Mouse (Mus musculus) natural killer cell, adult 2 months (primary cell): ENCODE data around the gene Sec23b.

Source experiments
- DNase-seq, 2 experiments: peaks; one replicate each; pipeline ENCODE4 v3.0.0; 2022; ENCODE audit warnings: low spot score in 2 of 2

Gene Sec23b

DNA sequence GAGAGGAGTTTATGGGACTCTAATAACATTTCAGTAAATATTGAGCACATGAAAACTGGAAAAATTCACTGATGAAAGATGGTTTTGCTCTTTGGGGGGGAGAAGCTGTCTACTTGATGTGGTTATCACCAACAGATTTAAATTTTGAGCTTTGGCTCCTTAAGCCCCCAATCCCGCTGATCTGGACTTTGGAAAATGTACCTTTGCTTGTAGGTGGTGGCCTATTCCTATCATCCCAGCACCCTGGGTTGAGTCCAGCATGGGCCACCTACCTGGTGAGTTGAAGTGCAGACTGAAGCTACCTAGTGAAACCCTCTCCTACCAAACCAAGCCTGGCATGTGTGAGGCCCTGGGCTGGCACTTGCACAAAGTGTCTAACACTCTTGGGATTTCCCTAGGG, 45.5 kb downstream of the Sec23b start:
- no peak for DNase-seq

DNA sequence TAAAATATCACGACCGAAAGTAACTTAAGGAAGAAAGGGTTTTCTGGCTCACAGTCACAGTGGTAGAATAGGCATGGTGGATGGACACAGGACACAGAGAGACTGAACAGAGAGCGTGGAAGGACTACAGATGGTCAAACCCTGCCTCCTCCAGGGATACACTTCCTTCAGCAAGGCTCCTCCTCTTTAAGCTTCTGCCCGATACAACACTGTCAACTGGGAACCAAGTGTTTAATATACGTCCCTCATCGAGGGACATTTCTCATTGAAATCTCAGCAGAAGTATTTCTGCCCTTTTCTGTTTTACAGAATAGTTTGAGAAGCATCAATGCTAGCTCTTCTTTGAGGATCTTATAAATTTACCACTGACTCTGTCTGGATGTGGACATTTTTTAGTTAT, 57.9 kb downstream of the Sec23b start:
- DNase-seq, result no peak

DNA sequence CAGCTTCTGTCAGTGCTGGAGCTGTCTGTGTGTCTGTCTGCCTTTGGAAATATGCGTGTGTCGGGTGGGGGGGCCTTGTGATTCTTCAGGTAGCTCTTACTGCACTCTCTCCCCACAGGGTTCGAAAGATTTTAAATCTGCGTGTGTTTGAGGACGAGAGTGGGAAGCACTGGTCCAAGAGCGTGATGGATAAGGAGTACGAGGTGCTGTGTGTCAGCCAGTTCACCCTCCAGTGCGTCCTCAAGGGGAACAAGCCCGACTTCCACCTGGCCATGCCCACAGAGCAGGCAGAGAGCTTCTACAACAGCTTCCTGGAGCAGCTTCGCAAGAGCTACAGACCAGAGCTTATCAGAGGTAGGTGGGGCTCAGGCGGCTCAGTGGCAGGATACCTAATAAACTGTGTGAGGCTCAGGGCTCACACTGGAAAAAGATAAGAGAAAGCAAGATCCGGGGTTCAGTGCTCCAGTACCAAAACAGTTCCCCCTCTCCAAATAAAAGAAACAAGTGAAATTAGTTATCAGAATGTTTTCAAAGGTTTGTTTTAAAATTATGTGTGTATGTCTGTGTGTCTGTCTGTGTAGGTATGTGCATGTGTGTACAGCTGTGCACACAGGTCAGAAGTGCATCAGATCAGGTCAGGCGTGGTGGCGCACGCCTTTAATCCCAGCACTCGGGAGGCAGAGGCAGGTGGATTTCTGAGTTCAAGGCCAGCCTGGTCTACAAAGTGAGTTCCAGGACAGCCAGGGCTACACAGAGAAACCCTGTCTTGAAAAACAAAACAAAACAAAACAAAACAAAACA, 61.2 kb downstream of the Sec23b start:
- no peak for DNase-seq

DNA sequence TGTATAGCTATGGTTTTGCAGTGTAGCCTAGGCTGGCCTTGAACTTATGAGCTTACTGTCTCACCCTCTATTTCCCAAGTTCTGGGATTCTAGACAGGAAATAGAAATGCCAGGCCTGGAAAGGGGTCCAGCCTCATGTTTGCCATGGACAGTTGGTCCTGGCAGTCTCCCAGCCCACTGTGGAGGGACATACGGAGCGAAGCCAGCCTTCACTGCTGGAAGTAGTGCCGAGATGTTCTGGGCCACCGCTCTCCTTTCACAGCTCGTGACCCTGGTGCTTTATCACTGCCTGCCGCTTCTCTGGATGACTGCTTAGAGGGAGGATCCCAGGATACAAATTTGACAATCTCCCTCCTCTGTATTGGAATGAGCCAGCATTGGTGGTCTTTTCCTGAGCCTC, 65.5 kb downstream of the Sec23b start:
- DNase-seq, result no peak

DNA sequence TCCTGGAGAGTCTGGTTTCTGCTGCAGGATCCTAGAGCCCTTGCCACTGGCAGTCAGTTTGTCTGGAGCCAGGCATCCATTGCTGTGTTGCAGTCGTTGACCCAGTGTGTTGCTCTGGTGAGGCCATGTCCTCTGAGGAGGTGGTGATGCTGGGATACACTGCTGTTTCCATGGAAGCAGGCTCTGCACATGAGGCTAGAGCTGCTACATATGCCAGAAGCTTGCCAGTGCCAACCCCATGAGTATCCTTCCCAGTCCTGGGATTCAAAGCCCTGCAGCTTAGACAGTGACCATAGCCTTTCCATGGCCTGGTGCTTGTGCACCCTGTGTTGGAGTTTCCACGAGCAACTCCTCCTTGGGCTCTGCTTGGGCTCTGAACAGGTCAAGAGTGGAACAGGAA, 77.5 kb downstream of the Sec23b start:
- no peak for DNase-seq

DNA sequence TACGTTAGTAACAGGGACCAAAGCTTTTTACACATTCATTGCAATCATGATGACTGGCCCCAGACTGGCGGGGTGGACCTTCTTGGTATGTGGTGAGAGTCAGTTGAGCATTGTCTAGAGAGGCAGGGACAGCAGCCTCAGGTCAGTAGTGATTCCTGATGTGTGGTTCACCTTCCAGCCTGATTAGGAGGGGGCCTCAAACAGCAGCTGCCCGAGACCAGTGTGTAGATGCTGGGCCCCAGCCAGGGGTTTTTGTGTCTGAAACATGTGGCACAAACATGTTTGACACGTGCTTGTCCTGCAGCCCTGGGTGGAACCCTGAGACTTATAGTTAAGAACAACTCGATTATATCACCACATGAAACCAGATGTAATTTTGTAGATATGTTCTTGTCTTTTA, 78.2 kb downstream of the Sec23b start:
- no peak for DNase-seq

DNA sequence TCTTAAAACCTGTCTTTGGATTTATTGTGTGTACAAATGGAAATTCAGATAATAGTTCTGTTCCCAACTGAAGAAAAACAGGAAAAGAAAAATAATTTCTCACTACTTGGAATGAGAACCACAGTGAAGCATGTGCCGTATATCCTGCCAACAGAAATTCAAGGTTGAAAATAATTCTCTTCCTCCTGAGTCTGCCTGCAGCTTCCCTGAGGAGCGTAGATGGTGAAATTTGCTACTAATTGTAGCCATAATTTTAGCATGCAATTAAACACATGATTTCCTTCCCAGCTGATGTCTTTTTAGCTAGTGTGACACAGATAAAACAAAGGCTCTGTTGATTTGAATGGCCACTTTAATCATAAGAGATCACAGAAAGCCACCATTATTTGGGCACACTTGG, 78.7 kb downstream of the Sec23b start:
- no peak for DNase-seq

DNA sequence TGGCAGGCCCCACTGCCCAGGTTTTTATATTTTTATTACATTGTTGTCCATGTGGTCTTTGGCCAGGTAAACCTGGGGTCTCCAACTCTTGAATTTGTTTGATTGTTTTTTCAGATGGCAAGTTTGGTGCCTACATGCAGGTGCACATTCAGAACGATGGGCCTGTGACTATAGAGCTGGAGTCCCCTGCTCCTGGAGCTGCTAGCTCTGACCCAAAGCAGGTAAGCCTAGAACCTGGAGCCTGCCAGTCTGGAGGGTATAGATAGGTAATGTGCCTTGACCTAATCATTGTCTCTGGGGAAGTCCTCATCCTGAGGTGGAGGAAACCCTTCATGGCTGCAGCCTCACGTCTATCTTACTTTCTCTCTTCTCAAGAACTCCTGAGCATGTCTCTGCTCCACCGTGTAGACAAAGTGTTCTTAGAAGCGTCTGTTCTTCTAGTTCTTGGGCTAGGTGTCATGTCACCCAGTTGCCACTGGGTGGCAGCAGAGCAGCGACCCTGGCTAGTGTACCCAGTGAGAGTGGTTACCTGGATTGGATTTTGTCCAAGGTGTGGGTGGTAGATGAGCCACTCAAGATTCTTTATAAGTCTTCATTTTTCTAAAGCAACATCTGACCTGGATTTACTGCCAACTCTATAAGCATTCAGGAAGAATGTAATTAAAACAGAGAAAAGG, 79.8 kb downstream of the Sec23b start:
- peak; percentile 16 to 32 for DNase-seq

DNA sequence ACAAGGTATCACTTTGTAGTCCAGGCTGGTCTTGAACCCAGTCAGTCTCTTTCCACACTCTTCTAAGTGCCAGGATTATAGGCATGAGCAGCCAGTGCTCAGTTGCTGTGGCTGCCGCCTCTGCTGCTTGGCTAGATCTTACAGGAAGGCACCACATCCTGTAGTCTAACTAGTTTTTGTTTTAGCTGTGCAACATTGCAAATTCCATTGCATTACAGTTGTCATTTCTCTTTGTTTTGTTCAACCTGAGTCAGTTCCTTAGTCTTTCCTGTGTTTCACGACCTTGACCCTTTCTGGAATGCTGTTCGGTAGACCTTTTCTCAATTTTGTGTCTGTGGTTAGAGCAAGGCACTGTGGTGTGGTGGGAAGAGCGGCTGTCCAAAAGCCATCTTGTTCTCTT, 81.2 kb downstream of the Sec23b start:
- DNase-seq, result no peak

DNA sequence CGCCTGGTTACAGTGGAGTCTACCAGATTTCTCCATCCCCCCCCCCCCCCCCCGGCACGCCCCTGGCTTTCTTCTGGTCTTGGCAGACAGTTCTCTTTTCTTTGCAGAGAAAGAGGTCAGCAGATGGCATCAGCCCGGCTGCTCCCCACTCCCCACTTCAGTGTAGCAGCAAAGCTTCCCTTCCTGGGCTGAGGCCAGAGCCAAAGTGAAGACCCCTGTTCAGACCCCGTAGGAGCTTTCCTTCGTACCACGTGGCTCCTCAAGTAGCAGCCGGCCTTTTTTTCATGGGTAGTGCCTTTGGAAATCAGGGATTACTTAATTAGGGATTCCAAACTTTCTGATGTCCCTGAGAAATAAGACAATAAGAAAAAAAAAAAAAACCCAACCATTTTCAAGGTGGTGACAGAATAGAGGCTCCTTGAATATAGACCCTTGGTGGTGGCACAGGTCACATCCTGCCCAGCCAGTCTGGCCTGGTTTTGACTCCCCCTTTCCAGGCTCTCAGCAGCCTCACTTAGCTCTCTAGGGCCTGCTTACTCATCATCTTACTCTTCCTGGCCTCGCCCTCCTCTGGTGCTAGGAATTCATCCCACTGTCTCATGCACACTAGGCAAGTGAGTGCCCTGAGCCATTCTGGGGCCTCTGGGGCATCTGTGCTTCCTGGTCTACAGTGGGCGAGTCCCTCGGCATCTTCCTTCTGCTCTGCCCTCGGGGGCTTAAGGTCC, 81.8 kb downstream of the Sec23b start:
- no peak for DNase-seq

DNA sequence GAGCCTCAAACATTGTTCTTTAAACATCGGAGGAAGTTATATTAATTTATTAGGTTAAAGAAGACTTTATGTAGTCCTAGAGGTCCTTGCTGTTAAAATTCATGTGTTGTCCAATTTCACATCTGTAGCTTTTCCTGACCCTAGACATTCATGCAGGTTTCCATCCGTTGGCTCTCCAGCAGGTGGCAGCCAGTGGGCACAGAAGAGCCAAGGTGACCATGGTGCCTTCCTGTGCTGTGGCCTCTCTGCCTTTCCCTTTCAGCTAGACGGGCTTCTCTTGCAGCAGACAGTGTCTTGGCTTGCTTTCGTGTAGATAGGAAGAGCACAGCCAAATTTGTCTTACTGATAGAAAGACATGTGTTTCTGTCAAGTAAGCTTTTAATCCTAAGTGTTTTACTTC, 82.7 kb downstream of the Sec23b start:
- no peak for DNase-seq

DNA sequence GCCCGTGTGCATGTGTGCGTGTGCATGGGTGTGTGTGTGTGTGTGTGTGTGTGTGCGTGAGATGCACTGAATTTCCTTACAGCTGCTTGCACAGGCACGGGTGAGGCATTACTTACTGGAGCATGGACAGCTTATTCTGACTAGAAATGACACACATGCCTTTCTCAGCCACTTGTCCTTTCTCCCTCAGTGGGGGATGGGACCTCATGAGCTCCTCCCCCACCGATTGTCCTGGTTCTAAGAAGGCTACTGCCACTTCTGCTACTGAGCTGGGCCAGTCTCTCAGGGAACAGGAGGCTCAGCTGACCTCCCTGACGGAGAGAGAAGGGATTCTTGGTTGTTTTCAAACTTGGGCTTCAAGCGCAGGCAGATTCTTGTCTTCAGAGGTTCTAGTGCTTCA, 84.1 kb downstream of the Sec23b start:
- DNase-seq, result no peak
